Mouse (Mus musculus) urinary bladder, postnatal 4 days (tissue): ENCODE measurements around the gene Hif1an.

Experiments
- DNase-seq, 2 experiments: peaks; one replicate each; pipeline ENCODE4 v3.0.0; 2021 to 2022; ENCODE audit warnings: low spot score in 2 of 2

Gene Hif1an

DNA sequence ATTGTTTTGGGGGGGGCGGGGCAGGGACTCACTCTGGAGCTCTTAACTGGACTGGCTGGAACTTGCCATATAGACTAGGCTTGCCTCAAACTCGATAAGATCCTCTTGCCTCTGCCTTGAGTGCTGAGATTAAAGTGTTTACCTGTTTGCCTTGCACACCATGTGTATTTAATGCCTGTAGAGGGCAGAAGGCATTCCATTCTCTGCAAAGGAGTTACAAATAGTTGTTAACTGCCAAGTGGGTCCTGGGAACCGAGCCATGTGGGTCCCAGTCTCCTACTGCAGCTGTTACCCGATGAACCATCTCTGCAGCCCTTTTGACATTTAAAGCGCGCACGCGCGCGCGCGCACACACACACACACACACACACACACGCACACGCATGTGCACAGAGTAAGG is 1.4 kb downstream of the Hif1an start:
- DNase-seq, result no peak

DNA sequence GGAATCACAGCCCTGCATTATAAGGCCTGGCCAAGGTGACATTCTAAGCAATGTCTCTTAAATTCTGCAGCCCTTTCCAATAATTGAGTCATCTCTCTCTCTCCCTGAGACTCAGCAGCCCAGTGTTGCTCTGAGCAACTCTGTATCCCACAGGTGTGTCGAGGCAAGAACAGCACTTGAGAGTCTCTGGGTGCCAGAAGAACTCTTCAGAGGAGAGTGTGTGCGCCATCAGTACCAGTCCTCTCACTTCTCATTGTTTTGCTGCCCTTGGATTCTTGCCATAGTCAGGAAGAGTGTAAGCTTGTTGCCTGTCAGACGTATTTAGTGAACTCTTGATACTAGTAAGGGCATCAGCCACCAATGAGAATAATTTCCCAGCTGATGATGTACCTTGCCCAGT is 5.1 kb downstream of the Hif1an start:
- DNase-seq, result no peak

DNA sequence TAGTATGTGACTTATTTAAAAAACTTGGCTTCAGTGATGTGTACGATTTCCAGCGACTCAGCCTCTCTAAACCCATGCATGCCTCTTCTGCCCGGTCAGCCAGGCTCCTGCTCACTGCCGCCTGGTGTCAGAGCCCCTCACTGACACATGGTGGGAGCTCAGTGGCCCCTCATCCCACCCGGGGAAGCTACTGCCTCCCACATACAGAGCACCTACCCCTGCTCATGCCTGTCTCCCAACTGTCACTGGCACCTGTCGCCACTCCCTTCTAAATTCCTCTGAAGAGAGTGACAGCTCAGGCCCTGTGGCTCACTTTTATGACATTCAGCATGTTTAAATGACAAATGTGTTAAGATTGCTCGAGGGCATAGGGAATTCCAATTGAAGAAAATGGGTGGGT is 13.6 kb downstream of the Hif1an start:
- DNase-seq, result no peak

DNA sequence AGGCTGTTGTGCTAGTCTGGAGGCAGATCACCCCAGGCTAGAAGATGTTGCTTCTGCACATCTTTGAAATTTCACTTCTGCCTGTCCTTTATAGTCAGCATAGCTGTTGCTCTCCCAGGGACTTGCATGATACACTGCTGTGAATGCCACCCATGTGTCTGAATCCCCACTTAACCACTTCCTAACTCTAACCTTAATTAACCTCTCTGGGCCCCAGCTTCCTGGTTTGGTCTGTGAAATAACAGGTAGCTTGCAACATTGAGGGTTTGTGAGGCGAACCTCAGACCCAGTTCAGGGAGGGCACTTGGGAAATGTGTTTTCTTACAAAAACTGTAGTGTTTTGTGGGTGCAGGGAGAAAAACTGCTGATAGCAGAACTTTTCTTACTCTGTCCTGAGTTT is 15.4 kb downstream of the Hif1an start:
- DNase-seq, result no peak

DNA sequence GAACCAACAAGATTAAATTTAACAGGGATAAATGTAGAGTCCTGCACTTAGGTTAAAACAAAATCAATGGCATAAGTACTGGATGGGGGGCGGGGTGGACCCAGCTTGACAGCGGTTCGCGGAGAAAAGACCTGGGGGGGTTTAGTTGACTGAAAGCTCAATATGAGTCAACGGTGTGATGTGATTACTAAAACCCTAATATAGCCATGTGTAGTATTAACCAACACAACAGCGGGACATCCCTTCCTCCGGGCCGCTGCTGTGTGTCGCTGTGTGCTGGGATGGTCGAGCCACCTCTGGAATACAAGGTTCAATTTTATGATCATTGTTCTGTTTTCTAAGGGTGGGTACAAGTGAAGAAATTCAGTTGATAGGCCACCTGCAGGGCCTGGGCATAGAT is 19.5 kb downstream of the Hif1an start:
- no peak for DNase-seq

DNA sequence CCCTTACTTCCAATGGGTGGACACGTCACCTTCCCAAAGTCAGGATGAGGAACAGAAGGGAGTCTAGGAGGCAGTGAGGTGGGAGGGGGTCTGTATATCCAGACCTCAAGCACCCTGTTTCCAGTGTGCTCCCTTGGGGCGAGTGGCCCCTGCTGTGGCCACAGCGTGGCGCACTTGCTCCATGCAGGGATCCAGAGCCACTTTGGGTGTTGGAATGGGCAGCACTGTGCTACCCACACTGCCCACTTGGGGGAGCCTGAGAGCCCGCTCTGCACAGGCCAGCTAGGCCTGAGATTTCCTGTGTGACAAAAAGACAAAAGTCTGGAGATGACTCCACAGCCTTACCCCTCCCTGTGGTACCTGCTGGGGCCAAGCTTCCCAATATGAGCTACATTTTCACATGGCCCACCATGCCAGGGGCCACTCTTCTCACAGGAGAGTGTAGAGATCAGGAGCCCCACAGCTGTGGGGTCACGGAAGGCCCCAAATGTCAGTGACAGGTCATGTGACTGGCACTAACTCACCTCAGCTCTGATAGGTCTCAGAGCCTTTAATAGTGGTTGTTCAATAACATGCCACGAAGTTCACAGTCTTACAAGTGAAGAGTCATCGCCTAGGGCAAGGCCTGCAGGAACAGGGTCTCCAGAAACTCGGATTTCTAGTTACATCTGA is 20.1 kb downstream of the Hif1an start:
- peak; percentile 84 to 93 for DNase-seq

DNA sequence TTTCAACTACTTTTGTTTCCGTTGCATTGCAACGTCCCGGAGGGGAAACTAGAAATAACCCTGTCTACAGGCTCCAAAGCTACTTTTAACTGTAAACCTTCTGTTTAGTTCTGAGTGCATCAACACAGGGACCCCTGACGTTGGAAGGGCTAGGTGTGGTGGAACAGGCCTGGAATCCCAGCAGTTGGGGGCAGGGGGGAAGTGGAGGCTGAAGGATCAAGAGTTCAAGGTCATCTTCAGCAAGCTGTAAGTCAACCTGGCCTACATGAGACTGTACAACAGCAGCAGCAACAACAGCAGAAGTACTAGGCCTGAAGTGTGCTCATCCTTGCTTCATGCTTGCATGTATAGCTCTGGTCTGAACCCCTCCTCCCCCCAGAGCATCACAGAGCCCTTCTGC is 25.4 kb downstream of the Hif1an start:
- no peak for DNase-seq

DNA sequence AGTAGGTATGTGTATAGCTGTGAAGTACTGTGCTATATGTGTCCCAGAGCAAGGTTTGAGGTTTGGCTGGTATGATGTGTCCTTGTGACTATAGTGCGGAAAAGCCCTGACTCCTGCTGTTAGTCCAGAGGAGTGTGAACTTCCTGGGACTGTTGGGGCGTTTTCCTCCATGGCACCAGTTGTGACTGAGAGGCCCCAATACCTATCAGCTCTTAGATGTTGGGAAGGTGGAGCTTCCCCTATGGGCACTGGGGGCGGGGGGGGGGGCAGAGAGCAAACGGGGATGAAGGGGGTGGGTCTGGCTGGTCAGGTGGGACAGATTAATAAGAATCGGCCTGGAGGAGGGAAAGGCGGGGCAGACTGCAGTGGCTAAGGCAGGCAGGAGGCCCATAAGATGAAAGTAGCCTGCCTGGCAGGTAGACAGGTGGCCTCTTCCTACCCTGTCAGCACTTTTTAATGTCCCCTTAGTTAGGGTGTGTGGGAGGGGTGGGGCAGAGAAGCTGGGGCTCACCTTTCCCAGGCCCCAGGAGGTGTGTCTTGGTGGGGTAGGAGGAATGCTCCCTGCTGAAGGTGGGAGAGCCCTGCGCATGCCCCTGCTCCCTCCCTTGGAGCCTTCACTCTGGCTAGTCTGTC is 27.1 kb downstream of the Hif1an start:
- DNase-seq, result no peak

DNA sequence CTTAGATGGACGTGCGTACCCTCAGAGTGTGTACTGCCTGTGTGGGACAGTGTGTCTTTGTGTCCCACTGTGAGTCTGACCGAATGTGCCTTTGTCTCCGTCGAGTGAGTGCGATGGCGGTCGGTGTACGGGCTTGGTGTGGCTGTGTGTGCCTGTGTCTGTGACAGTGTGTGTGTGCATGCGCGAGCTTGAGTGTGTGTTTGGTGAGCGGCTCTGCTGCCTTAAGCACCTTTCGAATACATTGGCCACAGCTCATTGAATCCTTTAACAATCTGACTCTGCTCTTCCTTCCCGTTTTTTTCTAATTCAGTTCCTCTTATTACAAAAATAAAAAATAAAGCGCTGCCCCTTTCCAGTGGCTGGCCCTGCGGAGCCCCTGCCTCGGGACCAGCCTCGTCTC is 28.3 kb downstream of the Hif1an start:
- no peak for DNase-seq

DNA sequence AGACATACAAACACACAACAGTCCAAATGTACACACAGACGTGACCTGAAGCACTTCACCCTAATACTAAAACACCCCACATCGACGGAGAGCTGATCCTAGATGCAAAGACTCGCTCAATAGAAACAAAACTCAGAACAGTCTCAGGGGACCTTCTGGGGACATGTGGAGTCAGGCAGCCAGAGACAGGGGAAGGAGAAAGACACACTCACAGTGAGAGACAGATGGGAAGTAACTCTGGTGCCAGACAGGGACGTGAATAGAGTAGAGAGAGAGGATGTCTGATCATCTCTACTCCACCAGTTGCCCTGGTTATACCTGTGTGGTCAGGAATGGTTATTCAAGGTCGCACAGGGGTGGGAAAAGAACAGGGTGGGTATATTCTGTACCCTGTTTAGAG is 29.0 kb downstream of the Hif1an start:
- DNase-seq, result no peak

DNA sequence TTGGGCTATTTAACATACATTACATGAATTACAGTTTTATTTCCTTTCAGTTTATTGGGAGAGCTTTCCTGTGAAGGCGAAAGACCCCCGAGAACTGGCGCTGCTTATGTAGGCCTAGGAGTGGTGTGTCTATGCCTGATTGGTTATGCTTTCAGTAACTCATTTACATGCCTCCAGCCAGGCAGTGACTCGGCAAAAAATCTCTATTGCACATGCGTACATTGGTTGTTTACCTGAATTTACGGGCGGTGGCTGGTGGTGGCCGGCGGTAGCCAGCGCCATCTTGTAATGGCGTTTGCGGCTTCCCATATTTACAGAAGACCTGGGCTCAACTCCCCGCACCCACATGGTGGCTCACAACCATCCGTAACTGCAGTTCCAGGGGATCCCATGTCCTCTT is 31.5 kb downstream of the Hif1an start:
- DNase-seq, result no peak

DNA sequence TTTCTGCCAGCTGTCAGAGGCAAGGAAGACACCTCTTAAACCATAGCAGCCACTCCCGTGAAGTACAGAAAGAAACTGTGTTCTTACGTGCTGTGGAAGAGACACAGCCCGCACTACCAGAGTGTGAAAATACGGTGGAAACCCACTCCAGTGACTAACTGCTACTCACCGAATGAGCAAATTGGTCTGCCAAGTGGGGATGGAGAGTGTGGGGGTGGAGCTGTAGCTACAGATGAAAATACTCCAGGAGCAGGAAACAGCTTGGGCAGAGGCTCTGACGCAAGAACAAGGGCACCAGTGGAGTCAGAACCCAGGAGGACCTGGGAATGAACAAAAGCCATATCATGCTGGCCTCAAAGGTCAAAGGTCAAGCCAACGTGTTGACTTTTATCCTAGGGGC is 55.5 kb downstream of the Hif1an start:
- DNase-seq, result no peak
